Mouse (Mus musculus) c-Kit-positive CD71-negative TER-119-negative erythroid progenitor cells, embryonic 14.5 days (primary cell): ENCODE results near the gene Gm17334.

Experiments
- DNase-seq: peaks from one replicate; pipeline ENCODE4 v3.0.0-alpha.2; 2013; ENCODE audit warnings: low read depth

The Gm17334 gene

DNA sequence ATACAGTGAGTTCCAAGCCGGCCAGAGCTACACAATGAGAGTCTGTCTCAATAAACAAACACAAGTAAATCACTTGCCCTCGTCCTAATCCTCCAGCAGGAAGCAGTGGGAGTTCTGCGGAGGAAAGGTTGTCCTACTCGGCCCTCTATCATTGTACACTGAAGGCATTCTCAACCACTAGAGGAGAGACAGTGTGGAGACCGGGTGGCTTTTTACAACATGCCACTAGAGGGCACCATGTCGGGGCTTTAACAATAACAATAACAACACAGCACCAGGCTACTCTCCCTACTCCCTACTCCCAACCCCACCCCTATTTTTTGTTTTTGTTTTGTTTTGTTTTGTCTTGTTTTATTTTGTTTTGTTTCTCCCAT, 35.4 kb downstream of the Gm17334 start:
- DNase-seq = peak; percentile 53

DNA sequence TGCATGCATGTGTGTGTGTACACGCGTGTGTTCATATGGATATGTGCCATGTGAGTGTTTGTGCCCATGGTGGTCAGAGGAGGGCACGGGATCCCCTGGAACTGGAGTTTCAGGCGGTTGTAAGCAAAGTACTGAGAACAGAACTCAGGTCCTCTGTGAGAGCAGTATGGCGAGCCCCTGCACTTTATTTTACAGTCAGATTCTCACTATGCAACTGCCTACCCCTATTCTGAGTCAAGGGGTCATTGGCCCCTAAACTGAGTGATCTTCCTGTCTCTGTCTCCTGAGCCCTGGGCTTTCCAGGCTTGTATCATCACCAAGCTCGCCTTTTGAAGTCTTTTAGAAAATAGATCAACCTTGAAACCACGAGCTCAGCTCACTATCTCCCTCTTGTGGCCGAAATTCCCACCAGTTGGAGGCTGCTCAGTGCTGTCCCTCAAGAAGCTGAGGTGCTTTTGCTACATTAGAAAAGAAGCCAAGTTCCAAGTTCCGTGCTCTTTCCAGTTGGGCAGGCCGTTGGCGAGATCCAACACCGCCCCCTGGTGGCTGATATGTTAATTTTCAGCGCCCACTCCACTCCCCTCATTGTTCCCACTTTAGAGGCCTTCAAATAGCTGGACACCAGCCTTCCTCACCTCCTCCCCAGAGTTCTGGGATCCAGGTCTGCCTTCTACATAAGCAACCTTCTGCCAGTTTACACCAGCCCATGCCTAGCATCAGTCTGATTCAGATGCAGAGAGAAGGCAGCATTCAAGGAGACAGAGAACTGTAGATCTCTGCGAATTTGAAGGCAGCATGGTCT, 36.0 kb downstream of the Gm17334 start:
- DNase-seq = peak; percentile 85

DNA sequence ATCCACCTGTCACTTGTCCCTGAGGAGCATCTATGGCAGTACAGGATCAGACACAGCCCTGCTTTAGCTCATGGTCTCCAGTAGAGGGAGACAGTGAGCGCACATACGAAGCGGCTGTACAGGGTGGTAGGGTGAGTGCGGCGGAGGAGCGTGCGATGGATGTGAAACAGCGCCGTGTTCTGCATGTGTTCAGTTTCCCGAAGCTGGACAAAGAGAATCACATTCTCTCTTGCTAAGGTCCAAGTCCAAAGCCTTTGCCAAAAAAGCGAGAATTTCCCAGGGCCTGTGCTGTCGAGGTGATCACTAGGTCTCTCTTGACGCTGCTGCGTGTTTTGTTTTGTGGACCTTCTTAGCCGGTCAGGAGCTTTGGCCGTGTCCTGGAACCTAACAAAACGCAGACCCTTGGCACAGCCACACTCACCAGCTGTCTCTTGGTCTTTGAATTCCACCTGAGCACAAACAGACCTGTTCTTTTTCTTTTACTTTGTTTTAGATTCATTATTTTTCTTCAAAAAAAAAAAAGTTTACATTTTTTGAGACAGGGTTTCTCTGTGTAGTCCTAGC, 37.2 kb downstream of the Gm17334 start:
- DNase-seq = peak; percentile 73

DNA sequence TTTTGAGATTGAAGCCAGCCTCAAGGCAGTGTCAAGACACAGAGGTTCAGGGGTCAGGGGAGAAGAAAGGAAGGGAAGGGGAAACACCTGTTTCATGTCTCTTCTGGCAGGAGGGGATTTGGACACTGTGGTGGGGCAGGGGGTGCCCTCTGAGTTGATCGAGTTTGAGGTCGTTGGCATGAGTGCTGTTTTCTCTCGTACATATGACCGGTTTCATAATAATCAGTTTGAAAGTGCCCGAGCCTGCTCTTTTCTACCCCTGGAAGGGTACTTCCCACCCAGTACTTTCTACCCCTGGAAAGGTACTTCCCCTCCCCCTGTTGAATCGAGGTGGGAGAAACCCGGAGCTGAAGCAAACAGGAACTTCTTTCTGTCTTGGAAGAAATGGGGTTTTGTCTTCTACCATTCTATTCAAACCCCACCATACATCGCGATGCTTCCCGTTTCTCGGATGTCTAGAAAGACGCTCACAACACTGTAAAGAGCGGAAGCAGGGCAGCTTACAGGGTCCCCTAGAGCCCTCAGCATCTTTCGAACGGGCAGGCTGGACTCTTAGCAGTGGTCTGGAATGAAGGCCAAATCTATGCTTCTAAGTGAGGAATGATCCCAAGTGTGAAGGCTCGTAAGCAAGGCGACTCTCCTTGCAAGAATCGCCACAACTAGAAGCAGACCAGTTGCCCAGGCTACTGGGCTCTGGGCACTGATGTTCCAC, 37.9 kb downstream of the Gm17334 start:
- DNase-seq = no peak

DNA sequence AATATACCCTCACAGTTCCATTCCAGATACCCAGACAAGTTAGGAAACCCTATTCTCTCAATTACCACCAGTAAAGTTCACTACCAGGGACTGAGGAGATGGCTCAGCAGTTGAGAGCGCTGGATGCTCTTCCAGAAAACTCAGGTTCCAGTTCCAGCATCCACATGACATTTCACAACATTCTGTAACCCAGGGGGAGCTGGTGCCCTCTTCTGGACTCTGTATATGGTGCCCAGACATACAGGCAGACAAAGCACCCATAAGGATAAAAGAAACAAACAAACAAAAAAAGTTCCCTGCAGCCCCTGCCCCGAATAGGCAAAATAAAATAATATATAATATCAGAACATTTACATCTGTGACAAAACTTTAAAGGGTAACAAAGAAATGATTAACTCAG, 38.6 kb downstream of the Gm17334 start:
- DNase-seq = no peak

DNA sequence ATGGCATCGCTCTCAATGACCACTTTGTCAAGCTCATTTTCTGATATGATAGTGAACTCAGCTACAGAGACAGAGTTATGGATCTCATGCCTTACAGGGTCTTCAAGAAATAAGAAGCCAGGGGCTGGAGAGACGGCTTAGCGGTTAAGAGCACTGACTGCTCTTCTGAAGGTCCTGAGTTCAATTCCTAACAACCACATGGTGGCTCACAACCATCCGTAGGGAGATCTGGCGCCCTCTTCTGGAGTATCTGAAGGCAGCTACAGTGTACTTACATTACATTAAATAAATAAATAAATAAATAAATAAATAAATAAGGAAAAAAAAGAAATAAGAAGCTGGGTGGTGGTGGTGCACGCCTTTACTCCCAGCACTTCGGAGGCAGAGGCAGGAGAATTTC, 39.2 kb downstream of the Gm17334 start:
- no peak for DNase-seq

DNA sequence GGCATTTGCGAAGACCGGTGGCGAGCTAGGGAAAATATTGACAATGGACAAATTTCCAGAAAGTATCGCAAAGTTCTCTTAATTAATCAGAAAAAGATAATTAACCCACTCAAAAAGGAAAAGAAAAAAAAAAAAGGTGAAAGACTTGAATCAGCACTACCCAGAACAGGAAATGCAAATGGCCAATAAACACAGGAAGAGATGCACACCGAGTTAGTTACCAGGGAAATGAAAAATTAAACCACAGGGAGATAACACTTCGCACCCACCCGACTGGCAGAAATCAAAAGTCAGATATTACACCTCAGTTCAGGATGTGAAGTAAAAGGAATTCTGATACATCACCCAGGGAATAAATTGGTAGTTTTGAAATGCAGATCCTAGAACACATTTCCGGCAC, 40.7 kb downstream of the Gm17334 start:
- DNase-seq = no peak

DNA sequence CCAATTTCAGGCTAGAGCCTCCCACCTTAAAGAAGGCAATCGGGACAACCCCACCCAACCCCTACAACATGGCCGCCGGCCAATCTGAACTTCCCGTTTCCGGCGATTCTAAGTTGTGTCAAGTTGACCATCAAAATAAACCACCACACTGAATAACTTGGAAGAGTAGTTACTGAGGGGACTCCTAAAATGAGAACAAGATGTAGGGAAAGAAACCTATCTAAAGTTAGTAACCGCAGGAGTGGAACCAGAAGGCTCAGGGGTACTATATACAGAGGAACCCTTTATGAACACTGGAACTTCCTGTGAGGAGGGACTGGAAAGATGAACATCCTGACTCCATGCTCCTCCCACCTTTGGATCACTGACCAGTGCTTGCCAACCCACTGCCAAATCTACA, 41.5 kb downstream of the Gm17334 start:
- DNase-seq = no peak
